Mouse (Mus musculus): ENCODE data around the gene Lrrc75b.

DNA sequence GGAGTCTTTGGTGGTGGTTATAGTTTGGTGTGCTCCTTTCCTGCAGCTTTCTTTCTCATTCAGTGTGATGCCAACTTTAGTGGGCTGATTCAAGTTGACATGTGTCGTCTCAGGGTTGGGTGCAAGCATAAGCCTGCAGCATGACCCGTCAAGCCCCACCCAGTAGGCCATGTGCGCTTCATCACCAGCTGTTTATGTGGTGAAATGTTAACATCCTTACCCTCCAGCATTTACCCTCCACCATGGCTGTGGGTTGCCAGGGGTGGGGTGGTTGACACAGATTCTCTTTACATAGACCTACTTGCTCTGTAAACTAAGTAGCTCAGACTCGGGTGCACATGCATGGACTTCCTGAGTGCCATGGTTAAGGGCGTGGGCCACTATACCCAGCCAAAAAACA is 24.0 kb downstream of the Lrrc75b start:
- TF ChIP-seq CTCF (IDR thresholded peaks at IDR 0.05; ENCODE audit: low read depth, low read length) (no peak), EP300 (IDR thresholded peaks at IDR 0.05; ENCODE audit: insufficient read depth, low read depth, low read length) (no peak)

Data from ES-Bruce4 (cell line).